14 mouse cellular contexts compared by ENCODE assay signal in genomic region chr1:161252365-161252764, GRCm38 (mm10). TPM values are rescaled to one million over a fixed set of nuclear protein-coding genes. Genes with fewer than 3 reads are reported as not detected.
A peak's percentile ranks its signal among the peaks of the same experiment; 100 is the strongest.
DNase-seq lines count a peak whose midpoint lies in the region; ATAC-seq and TF ChIP-seq lines count a peak whose summit lies in the region.
"Had no signal": no experiment of that assay in that cellular context is flagged by ENCODE, and none has a peak within 500 bp of the region (broad histone marks: within the 10 kb centered on the region; RNA-seq: fewer than 3 reads in every experiment).

No protein-coding gene starts in this region.

- TF ChIP-seq POLR2A in small intestine, adult 2 months (IDR thresholded peaks at IDR 0.05; ENCODE audit: low read depth, low read length): no peak

- ATAC-seq in lung, postnatal 0 days: no peak
- ATAC-seq in liver, embryonic 12.5 days: peak; percentile 77
- ATAC-seq: midbrain, embryonic 15.5 days had no signal

- no peak for DNase-seq in lung, postnatal 0 days (ENCODE audit: low spot score)
- DNase-seq in lung, postnatal 14 days: no peak
- peak; percentile 70 for DNase-seq in c-Kit-positive CD71-positive TER-119-negative erythroid progenitor cells, embryonic 14.5 days (ENCODE audit: low read depth)
- no peak for DNase-seq in adrenal gland, adult 2 months
- DNase-seq in right cerebral cortex, adult 2 months (ENCODE audit: low spot score in 2 of 2): no peak
- DNase-seq: cerebellum, adult 18-20 months; cerebellum, postnatal 36 days; kidney, adult 2 months; kidney, postnatal 14 days; lung, postnatal 36 days had no signal

- TF ChIP-seq EP300 in lung, postnatal 0 days (IDR thresholded peaks at IDR 0.05): no peak

- H3K9ac ChIP-seq in lung, postnatal 0 days (replicated peaks; ENCODE audit: low read depth): no peak overlapping the region
- H3K9ac ChIP-seq in liver, embryonic 12.5 days: peak overlapping the region; percentile 49
- H3K9ac ChIP-seq: embryonic facial prominence, embryonic 12.5 days; midbrain, embryonic 15.5 days had no signal

- peaks cover 9% of the 10 kb centered on the region for H3K4me1 ChIP-seq in lung, postnatal 0 days (ENCODE audit: insufficient read depth, low read depth, low read length)
- peaks cover 92% of the 10 kb centered on the region for H3K4me1 ChIP-seq in liver, embryonic 12.5 days
- peaks cover 20% of the 10 kb centered on the region; the same call in 1 of the 2 replicates for H3K4me1 ChIP-seq in small intestine, adult 2 months (ENCODE audit: control insufficient read depth, insufficient read depth, insufficient read length, low read length)

- peak overlapping the region; percentile 96; the same call in 1 of the 2 replicates for H3K27ac ChIP-seq in lung, postnatal 0 days (ENCODE audit: low read length)
- H3K27ac ChIP-seq in liver, embryonic 12.5 days: peak overlapping the region; percentile 89
- H3K27ac ChIP-seq in small intestine, adult 2 months (ENCODE audit: insufficient read depth, low read depth, low read length): peak overlapping the region; percentile 70; the same call in 1 of the 2 replicates
- H3K27ac ChIP-seq: embryonic facial prominence, embryonic 12.5 days; midbrain, embryonic 15.5 days had no signal

- H3K27me3 ChIP-seq in lung, postnatal 0 days (replicated peaks; ENCODE audit: insufficient read depth, low read length): no peaks in the 10 kb centered on the region
- no peaks in the 10 kb centered on the region for H3K27me3 ChIP-seq in liver, embryonic 12.5 days (replicated peaks)
- H3K27me3 ChIP-seq in small intestine, adult 2 months (ENCODE audit: control insufficient read depth, insufficient read depth, low read length): no peaks in the 10 kb centered on the region
- H3K27me3 ChIP-seq: embryonic facial prominence, embryonic 12.5 days had no signal

- no peaks in the 10 kb centered on the region for H3K9me3 ChIP-seq in lung, postnatal 0 days (ENCODE audit: low read length)
- no peaks in the 10 kb centered on the region for H3K9me3 ChIP-seq in liver, embryonic 12.5 days (replicated peaks)
- H3K9me3 ChIP-seq: embryonic facial prominence, embryonic 12.5 days; midbrain, embryonic 15.5 days had no signal

- no peak overlapping the region for H3K4me3 ChIP-seq in lung, postnatal 0 days (ENCODE audit: low read depth, low read length)
- H3K4me3 ChIP-seq in liver, embryonic 12.5 days: peak overlapping the region; percentile 22
- H3K4me3 ChIP-seq in small intestine, adult 2 months (ENCODE audit: low read depth, low read length): no peak overlapping the region
- H3K4me3 ChIP-seq: embryonic facial prominence, embryonic 12.5 days; midbrain, embryonic 15.5 days had no signal

- no peak for TF ChIP-seq CTCF in lung, postnatal 0 days (IDR thresholded peaks at IDR 0.05)
- TF ChIP-seq CTCF in small intestine, adult 2 months (IDR thresholded peaks at IDR 0.05; ENCODE audit: extremely low read depth, insufficient read length, insufficient replicate concordance, low read depth, low read length): no peak

- no peak overlapping the region for H3K4me2 ChIP-seq in lung, postnatal 0 days (replicated peaks; ENCODE audit: low read depth, low read length)
- H3K4me2 ChIP-seq in liver, embryonic 12.5 days: peak overlapping the region; percentile 93
- H3K4me2 ChIP-seq: midbrain, embryonic 15.5 days had no signal

- WGBS in lung, postnatal 0 days: 79% methylated on average over 9 of the region's 9 CpGs
- WGBS in liver, embryonic 12.5 days (ENCODE audit: insufficient replicate concordance): 27% methylated on average over 9 of the region's 9 CpGs
- WGBS in small intestine, adult 2 months: 60% methylated on average over 9 of the region's 9 CpGs

- no peaks in the 10 kb centered on the region for H3K36me3 ChIP-seq in lung, postnatal 0 days (ENCODE audit: insufficient read depth, low read length)
- peaks cover 3% of the 10 kb centered on the region; the same call in 1 of the 2 replicates for H3K36me3 ChIP-seq in liver, embryonic 12.5 days
- no peaks in the 10 kb centered on the region for H3K36me3 ChIP-seq in small intestine, adult 2 months (ENCODE audit: control insufficient read depth, insufficient read depth, low read length)
- H3K36me3 ChIP-seq: embryonic facial prominence, embryonic 12.5 days; midbrain, embryonic 15.5 days had no signal

RNA-seq across cellular contexts. Expression of gene Prdx6, which starts 1.3 kb away (rescaled TPM):
- 1,194 and 1,245 TPM in 2 replicates for polyA plus RNA-seq in lung, postnatal 0 days (2015; fragmentation: Nextera tagmentation; extraction: Ambion mirVana)
- polyA plus RNA-seq in liver, embryonic 12.5 days (2016; fragmentation: Nextera tagmentation; extraction: Ambion mirVana): 467 and 508 TPM in 2 replicates
- polyA plus RNA-seq in small intestine, adult 2 months (2012; rRNA removed): 52.8 and 59.5 TPM in 2 replicates
- 100 to 1,000 TPM; 283 to 597 TPM for total RNA-seq in adrenal gland, adult 2 months (2021)
- polyA plus RNA-seq in adrenal gland, adult 2 months (2012; rRNA removed): 103 and 130 TPM in 2 replicates
